Mouse (Mus musculus) CH12.LX (cell line): ENCODE results near the gene Tcp1. TPM values are rescaled to one million over a fixed set of nuclear protein-coding genes. Genes with fewer than 3 reads are reported as not detected.
A peak's percentile ranks its signal among the peaks of the same experiment; 100 is the strongest.

ENCODE experiments used
- DNase-seq: peaks from one replicate; pipeline ENCODE4 v3.0.0-alpha.2; 2013; ENCODE audit errors: extremely low read depth
- H3K27ac ChIP-seq: 2 replicates; pipeline ENCODE4 v1.5.1; 2012; ENCODE audit warnings: low read depth, mild to moderate bottlenecking, control low read depth, moderate library complexity; ENCODE audit not compliant: insufficient read depth
- H3K27me3 ChIP-seq: replicated peaks from 2 replicates; pipeline ENCODE3; 2012; ENCODE audit warnings: inconsistent platforms
- H3K36me3 ChIP-seq, 2 experiments: replicated peaks in 1 of 2; 2 replicates each; pipeline versions ENCODE3 to v1.6.1; 2012; ENCODE audit warnings: inconsistent platforms in 1 of 2, low read length in 1 of 2, mild to moderate bottlenecking in 1 of 2, mixed read lengths in 1 of 2, moderate library complexity in 1 of 2; ENCODE audit not compliant: control insufficient read depth in 1 of 2, insufficient read depth in 1 of 2
- H3K4me1 ChIP-seq, 2 experiments: 2 replicates each; pipeline ENCODE4 v1.6.1; 2012; ENCODE audit warnings: inconsistent platforms in 1 of 2, moderate library complexity in 1 of 2; ENCODE audit not compliant: insufficient read depth in 2 of 2, control insufficient read depth in 1 of 2
- H3K4me2 ChIP-seq: 2 replicates; pipeline ENCODE4 v1.6.1; 2012; ENCODE audit warnings: low read depth, mild to moderate bottlenecking, control low read depth; ENCODE audit not compliant: poor library complexity, insufficient read depth, severe bottlenecking
- H3K4me3 ChIP-seq, 3 experiments: fragments of 150-350 bp in 1 of 3; sonication (generic) in 1 of 3; replicated peaks in 1 of 3; 2 replicates each; pipeline versions ENCODE3 to v1.5.1; 2011 to 2012; ENCODE audit warnings: low read depth in 2 of 3, low read length in 2 of 3, mild to moderate bottlenecking in 2 of 3, moderate library complexity in 2 of 3, control low read depth in 1 of 3, improper control_type of control experiment in 1 of 3, inconsistent platforms in 1 of 3, mixed read lengths in 1 of 3; ENCODE audit not compliant: poor library complexity in 1 of 3
- H3K79me2 ChIP-seq: replicated peaks from 2 replicates; pipeline ENCODE4 v1.6.1; 2012; ENCODE audit warnings: mild to moderate bottlenecking, moderate library complexity; ENCODE audit not compliant: control insufficient read depth, poor library complexity, insufficient read depth, severe bottlenecking; ENCODE audit errors: extremely low read depth
- H3K9ac ChIP-seq: 2 replicates; pipeline ENCODE4 v1.6.1; 2012; ENCODE audit warnings: low read depth, mild to moderate bottlenecking, control low read depth, moderate library complexity; ENCODE audit not compliant: insufficient read depth
- H3K9me3 ChIP-seq: replicated peaks from 2 replicates; pipeline ENCODE3; 2012; ENCODE audit warnings: low read length, inconsistent platforms, mixed read lengths
- CHD2 ChIP-seq: IDR thresholded peaks from 2 replicates; pipeline ENCODE4 v1.6.1; 2011; ENCODE audit warnings: low read length, improper control_type of control experiment
- E2F4 ChIP-seq: IDR thresholded peaks from 2 replicates; pipeline ENCODE4 v1.6.1; 2011; ENCODE audit warnings: low read depth, low read length, improper control_type of control experiment; ENCODE audit not compliant: insufficient replicate concordance
- HCFC1 ChIP-seq: IDR thresholded peaks from 2 replicates; pipeline ENCODE4 v1.6.1; 2012; ENCODE audit warnings: low read depth, mild to moderate bottlenecking, inconsistent platforms, low read length, improper control_type of control experiment
- IRF4 ChIP-seq: IDR thresholded peaks from 2 replicates; pipeline ENCODE4 v1.6.1; 2014; ENCODE audit warnings: low read depth, mild to moderate bottlenecking, inconsistent platforms, low read length, improper control_type of control experiment
- JUND ChIP-seq: conservative IDR thresholded peaks from 2 replicates; pipeline ENCODE4 v1.6.1; 2011; ENCODE audit warnings: low read depth, low read length, improper control_type of control experiment
- KAT2A ChIP-seq: IDR thresholded peaks from 2 replicates; pipeline ENCODE4 v1.6.1; 2012; ENCODE audit warnings: low read length, improper control_type of control experiment, inconsistent platforms; ENCODE audit not compliant: insufficient replicate concordance
- MAFK ChIP-seq: IDR thresholded peaks from 2 replicates; pipeline ENCODE4 v1.6.1; 2011; ENCODE audit warnings: low read length, improper control_type of control experiment; ENCODE audit not compliant: insufficient replicate concordance
- MAX ChIP-seq: IDR thresholded peaks from 2 replicates; pipeline ENCODE4 v1.6.1; 2011; ENCODE audit warnings: low read length, improper control_type of control experiment
- MYC ChIP-seq: IDR thresholded peaks from 2 replicates; pipeline ENCODE4 v1.6.1; 2011; ENCODE audit warnings: low read depth, mild to moderate bottlenecking, improper control_type of control experiment, low read length
- NRF1 ChIP-seq: IDR thresholded peaks from 2 replicates; pipeline ENCODE4 v1.6.1; 2014; ENCODE audit warnings: low read depth, mild to moderate bottlenecking, inconsistent platforms, low read length, improper control_type of control experiment, moderate library complexity
- POLR2A ChIP-seq: IDR thresholded peaks from 2 replicates; pipeline ENCODE4 v1.6.1; 2011; ENCODE audit warnings: low read depth, mild to moderate bottlenecking, improper control_type of control experiment, low read length
- RAD21 ChIP-seq: IDR thresholded peaks from 2 replicates; pipeline ENCODE4 v1.6.1; 2011; ENCODE audit warnings: low read depth, mild to moderate bottlenecking, low read length, improper control_type of control experiment, moderate library complexity
- SIN3A ChIP-seq: IDR thresholded peaks from 2 replicates; pipeline ENCODE4 v1.6.1; 2012; ENCODE audit warnings: low read length, improper control_type of control experiment, inconsistent platforms
- SMC3 ChIP-seq: IDR thresholded peaks from 2 replicates; pipeline ENCODE4 v1.6.1; 2011; ENCODE audit warnings: low read depth, low read length, improper control_type of control experiment
- UBTF ChIP-seq: IDR thresholded peaks from 2 replicates; pipeline ENCODE4 v1.6.1; 2012; ENCODE audit warnings: low read depth, mild to moderate bottlenecking, inconsistent platforms, low read length, improper control_type of control experiment, moderate library complexity
- USF2 ChIP-seq: conservative IDR thresholded peaks from 2 replicates; pipeline ENCODE4 v1.6.1; 2011; ENCODE audit warnings: low read depth, low read length, improper control_type of control experiment
- dilution Hi-C: fragments of 300-500 bp; cut with MboI; formaldehyde crosslinking; loops from 2 replicates; pipeline ENCODE4 v1.14.3; 2020; ENCODE audit warnings: low sequenced_read_pairs; ENCODE audit not compliant: extremely low pct_unique_long_range_greater_than_20kb, extremely low pct_ligation_motif_present
- in situ Hi-C: fragments of 300-500 bp; cut with MboI; formaldehyde crosslinking; loops from 3 replicates; pipeline ENCODE4 v1.14.3; 2019; ENCODE audit warnings: low sequenced_read_pairs, low pct_ligation_motif_present, low pct_unique_long_range_greater_than_20kb, mixed read lengths
- polyA plus RNA-seq: library from polyadenylated mRNA; unstranded; fragments of >175 nt; gene quantifications from 2 replicates; pipeline ENCODE4 v1.2.1, GENCODE M21; 2012; ENCODE audit warnings: low read depth; ENCODE audit not compliant: insufficient read length
- total RNA-seq, 2 experiments: library from RNA; depleted of rRNA; stranded (reverse); fragments of 300-350 nt in 1 of 2; fragments of >200 nt in 1 of 2; gene quantifications; 2 replicates each; pipeline ENCODE4 v1.2.3; 2012 to 2014

Tcp1 gene
- total and polyA plus RNA-seq, 3 experiments = 560 to 951 (median 569) TPM

DNA sequence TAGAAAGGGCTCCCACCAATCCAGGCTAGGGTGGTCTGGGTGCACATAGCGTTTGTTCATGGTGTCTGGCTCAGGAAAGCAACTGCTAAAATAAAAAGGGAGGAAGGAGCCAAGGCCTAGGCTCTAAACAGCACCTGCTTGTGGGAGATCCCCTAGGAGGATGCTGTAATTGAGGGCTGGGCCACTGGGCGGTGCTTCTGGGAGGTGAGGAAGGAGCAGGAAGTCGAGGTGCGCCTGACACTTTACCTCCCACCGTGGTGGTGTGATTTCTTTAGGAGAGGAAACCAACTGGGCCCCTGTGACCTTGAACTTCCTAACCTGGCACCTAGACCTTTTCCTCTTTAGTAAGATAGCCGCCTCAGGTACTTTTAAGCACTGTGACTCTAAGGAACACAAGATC lies 28.9 kb upstream of the Tcp1 start (continued):
- no peak for TF ChIP-seq SMC3
- no peak for TF ChIP-seq KAT2A
- no peak for TF ChIP-seq SIN3A
- no peak for TF ChIP-seq UBTF
- TF ChIP-seq MYC = no peak

DNA sequence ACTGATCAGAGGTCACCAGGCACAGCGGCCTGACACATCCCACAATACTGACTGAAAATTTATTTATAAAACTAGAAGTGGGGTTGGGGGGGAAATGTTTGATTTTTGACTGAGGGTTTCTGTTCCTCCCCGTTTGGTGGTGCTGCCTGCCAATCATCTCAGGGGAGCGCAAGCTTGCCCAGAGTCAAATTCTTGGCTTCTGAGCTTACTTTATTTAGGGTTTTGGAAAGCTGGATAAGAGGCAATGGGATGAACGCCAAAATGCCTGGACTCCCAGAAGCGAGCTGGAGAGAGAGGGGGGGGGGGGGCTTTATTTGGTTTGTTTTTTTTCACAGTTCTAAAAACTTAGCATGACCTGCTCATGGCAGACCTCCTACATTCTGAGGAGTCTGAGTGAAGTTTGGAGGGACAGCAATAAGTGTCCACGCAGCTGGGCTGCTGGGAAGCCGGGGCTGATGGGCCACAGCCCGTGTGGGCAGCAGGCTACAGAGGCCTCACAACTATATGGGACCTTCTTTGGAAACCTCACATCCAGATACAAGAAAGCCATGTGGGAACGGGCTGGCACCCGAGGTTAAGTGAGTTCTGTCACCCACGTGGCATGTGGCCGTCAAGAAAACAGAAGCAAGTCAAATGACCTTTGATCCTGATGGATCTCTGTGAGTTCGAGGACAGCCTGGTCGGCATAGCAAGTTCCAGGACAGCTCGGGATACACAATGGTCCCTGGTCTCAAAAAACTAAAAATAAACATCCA lies 28.3 kb upstream of the Tcp1 start:
- H3K4me2 ChIP-seq = no peak overlapping the region
- no peak overlapping the region for H3K9ac ChIP-seq
- TF ChIP-seq USF2 (no peak), HCFC1 (no peak), JUND (no peak), CHD2 (no peak)
- no peak for DNase-seq
- dilution Hi-C loops = no loop called here
- H3K27ac ChIP-seq = no peak overlapping the region
- H3K4me3 ChIP-seq = peak overlapping the region in 1 of 3 experiments; percentile 12
- in situ Hi-C loops = loop anchor here (10.0 kb wide), 1 partner anchor 118 kb away; the partner anchor contains the start of gene Sod2
- no peaks in the 10 kb centered on the region for H3K79me2 ChIP-seq
- H3K9me3 ChIP-seq = no peaks in the 10 kb centered on the region
- no peaks in the 10 kb centered on the region for H3K27me3 ChIP-seq
- peaks cover 0 to 20% of the 10 kb centered on the region in 2 experiments; a peak in 2 of 4 replicates for H3K4me1 ChIP-seq
- H3K36me3 ChIP-seq = peaks cover 16 to 47% of the 10 kb centered on the region in 2 experiments

GRCm38 (mm10) chr17:12891054-12891453 lies 24.4 kb upstream of the Tcp1 start:
- peaks cover 20 to 77% of the 10 kb centered on the region in 2 experiments for H3K36me3 ChIP-seq
- dilution Hi-C loops (no loop called here), in situ Hi-C loops (no loop called here)
- H3K9ac ChIP-seq = no peak overlapping the region
- no peaks in the 10 kb centered on the region for H3K79me2 ChIP-seq
- no peak for DNase-seq
- H3K4me1 ChIP-seq = peaks cover 0 to 15% of the 10 kb centered on the region in 2 experiments; a peak in 2 of 4 replicates
- H3K9me3 ChIP-seq = no peaks in the 10 kb centered on the region
- no peak overlapping the region for H3K4me2 ChIP-seq
- H3K27me3 ChIP-seq = no peaks in the 10 kb centered on the region
- no peak overlapping the region for H3K27ac ChIP-seq
- TF ChIP-seq POLR2A (no peak), NRF1 (no peak), JUND (no peak), E2F4 (no peak), RAD21 (no peak), KAT2A (no peak), MAFK (no peak), IRF4 (no peak), MAX (no peak)
- H3K4me3 ChIP-seq = no peak overlapping the region
